Mouse (Mus musculus) heart, embryonic 14.5 days (tissue): Measurements from ENCODE around the gene Vwc2l. TPM values are rescaled to one million over a fixed set of nuclear protein-coding genes. Genes with fewer than 3 reads are reported as not detected.

Experiments
- ATAC-seq: fragments of 200-750 bp; cut with Nextera tagmentation; 2 replicates; pipeline ENCODE4 v1.8.0; 2017; ENCODE audit warnings: low read depth, moderate TSS enrichment; ENCODE audit not compliant: insufficient number of reproducible peaks, insufficient read depth, low FRiP score
- H3K27ac ChIP-seq, 2 experiments: fragments of 200-500 bp in 1 of 2; fragments of 300-500 bp in 1 of 2; sonication (generic) in 1 of 2; replicated peaks in 1 of 2; 2 replicates each; pipeline ENCODE4 v1.5.1; 2012 to 2014; ENCODE audit warnings: low read depth in 2 of 2, low read length in 2 of 2, control low read depth in 1 of 2, mild to moderate bottlenecking in 1 of 2, mixed read lengths in 1 of 2; ENCODE audit not compliant: control insufficient read depth in 1 of 2, insufficient read depth in 1 of 2
- H3K27me3 ChIP-seq: fragments of 300-500 bp; sonication (generic); 2 replicates; pipeline ENCODE4 v1.6.1; 2014; ENCODE audit warnings: mild to moderate bottlenecking, low read length, control low read depth; ENCODE audit not compliant: control insufficient read depth, insufficient read depth
- H3K36me3 ChIP-seq: fragments of 300-500 bp; sonication (generic); 2 replicates; pipeline ENCODE4 v1.6.1; 2014; ENCODE audit warnings: mild to moderate bottlenecking, control low read depth, low read length, mixed read lengths; ENCODE audit not compliant: control insufficient read depth, insufficient read depth
- H3K4me1 ChIP-seq, 2 experiments: fragments of 200-500 bp in 1 of 2; fragments of 300-500 bp in 1 of 2; sonication (generic) in 1 of 2; 2 replicates each; pipeline ENCODE4 v1.6.1; 2012 to 2014; ENCODE audit warnings: low read length in 2 of 2, control low read depth in 1 of 2, mixed read lengths in 1 of 2; ENCODE audit not compliant: control insufficient read depth in 2 of 2, insufficient read depth in 2 of 2
- H3K4me2 ChIP-seq: fragments of 300-500 bp; sonication (generic); 2 replicates; pipeline ENCODE4 v1.6.1; 2014; ENCODE audit warnings: mild to moderate bottlenecking, low read length
- H3K4me3 ChIP-seq, 2 experiments: fragments of 200-500 bp in 1 of 2; fragments of 300-500 bp in 1 of 2; sonication (generic) in 1 of 2; 2 replicates each; pipeline ENCODE4 v1.5.1; 2012 to 2014; ENCODE audit warnings: low read length in 2 of 2, mild to moderate bottlenecking in 2 of 2, control low read depth in 1 of 2, low read depth in 1 of 2, moderate library complexity in 1 of 2; ENCODE audit not compliant: control insufficient read depth in 1 of 2, insufficient read depth in 1 of 2
- H3K9ac ChIP-seq: fragments of 300-500 bp; sonication (generic); 2 replicates; pipeline ENCODE4 v1.6.1; 2014; ENCODE audit warnings: mild to moderate bottlenecking, low read length
- H3K9me3 ChIP-seq: fragments of 300-500 bp; sonication (generic); 2 replicates; pipeline ENCODE4 v1.6.1; 2016; ENCODE audit warnings: low read length, control low read depth; ENCODE audit not compliant: control insufficient read depth
- WGBS: fragments of 180-500 bp; shearing (Covaris S2); extraction: QIAGEN DNeasy Blood & Tissue Kit; methylation state at CpG from one replicate; pipeline ENCODE4 v1.1.7; 2014; 5-methylcytosine and 5-hydroxymethylcytosine counted together
- polyA plus RNA-seq: library from polyadenylated mRNA; unstranded; fragments of >200 nt; fragmentation: Nextera tagmentation; extraction: Ambion mirVana; gene quantifications from 2 replicates; pipeline ENCODE4 v1.2.1, GENCODE M21; 2014

Vwc2l gene
- polyA plus RNA-seq, 1 experiment from 2014 or later: not detected

DNA sequence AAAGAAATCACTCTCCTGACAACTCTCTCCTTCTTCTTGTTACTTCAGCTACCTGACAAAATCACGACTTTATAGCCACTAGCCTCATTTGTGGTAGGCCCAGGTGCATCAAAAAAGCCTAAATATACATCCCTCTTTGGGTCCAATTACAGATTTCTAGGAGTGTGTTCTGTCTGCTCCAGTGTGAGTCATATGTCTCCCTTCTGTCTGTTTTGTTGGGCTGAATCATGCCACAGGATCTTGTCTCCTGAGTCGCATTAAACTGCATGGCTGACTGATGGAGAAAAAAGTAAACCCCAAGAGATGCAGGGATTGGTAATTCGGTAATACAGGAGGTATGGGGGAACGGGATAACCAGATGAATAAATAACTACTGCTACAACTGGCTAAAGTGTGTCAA, 69.6 kb downstream of the Vwc2l start:
- no peaks in the 10 kb centered on the region for H3K36me3 ChIP-seq
- H3K9me3 ChIP-seq: 0 out of 2 replicates have a peak, but pooled peaks cover 2% of the 10 kb centered on the region
- no peak overlapping the region for H3K9ac ChIP-seq
- no peak overlapping the region for H3K27ac ChIP-seq
- H3K4me3 ChIP-seq: no peak overlapping the region
- 67% methylated on average over 4 of the region's 4 CpGs for WGBS
- no peak overlapping the region for H3K4me2 ChIP-seq
- H3K27me3 ChIP-seq: no peaks in the 10 kb centered on the region
- no peaks in the 10 kb centered on the region for H3K4me1 ChIP-seq
- ATAC-seq: no peak

DNA sequence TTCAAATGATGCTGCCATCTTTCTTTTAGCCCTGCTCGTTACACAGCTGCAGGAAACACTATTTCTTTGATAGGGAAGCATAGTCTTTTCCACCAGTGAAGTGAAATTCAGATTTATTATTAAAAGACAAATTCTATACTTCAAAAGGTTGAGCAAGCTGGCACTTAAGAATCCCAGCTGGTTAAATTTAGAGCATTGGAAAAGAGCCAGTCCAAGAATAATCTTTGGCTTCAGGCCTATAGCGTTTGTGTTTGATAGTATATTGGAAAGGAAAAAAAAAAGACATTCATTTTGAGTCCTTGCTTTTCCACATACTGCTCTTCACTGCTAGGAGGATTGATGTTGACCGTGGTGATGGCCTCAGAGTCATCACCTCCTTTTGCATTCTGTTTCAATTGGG, 77.9 kb downstream of the Vwc2l start:
- H3K27me3 ChIP-seq: no peaks in the 10 kb centered on the region
- H3K36me3 ChIP-seq: no peaks in the 10 kb centered on the region
- H3K4me1 ChIP-seq: peaks cover 0 to 9% of the 10 kb centered on the region in 2 experiments; a peak in 3 of 4 replicates
- no peak overlapping the region for H3K4me3 ChIP-seq
- H3K27ac ChIP-seq: no peak overlapping the region
- no peak for ATAC-seq
- WGBS: 54% methylated on average over 3 of the region's 3 CpGs
- no peak overlapping the region for H3K4me2 ChIP-seq
- no peak overlapping the region for H3K9ac ChIP-seq
- no peaks in the 10 kb centered on the region for H3K9me3 ChIP-seq

DNA sequence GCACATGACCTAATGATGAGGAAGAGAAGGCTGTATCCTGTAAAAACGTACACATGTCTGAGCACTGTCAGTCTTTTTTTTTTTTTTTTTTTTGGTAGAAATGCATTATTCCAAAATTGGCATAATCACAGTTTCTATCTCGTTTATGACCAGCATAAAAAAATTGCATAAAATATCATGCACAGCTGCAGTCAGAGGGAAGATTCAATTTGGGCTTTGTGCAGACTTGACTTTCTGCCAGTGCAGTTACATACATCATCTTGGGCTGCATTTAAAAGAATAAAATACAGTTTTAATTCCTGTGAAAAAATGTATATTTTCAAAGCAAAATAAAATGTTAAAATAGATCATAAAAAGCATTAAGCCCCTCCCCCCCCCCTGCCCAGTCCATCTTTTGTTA, 97.6 kb downstream of the Vwc2l start:
- ATAC-seq: no peak
- 45% methylated on average over 2 of the region's 2 CpGs for WGBS

DNA sequence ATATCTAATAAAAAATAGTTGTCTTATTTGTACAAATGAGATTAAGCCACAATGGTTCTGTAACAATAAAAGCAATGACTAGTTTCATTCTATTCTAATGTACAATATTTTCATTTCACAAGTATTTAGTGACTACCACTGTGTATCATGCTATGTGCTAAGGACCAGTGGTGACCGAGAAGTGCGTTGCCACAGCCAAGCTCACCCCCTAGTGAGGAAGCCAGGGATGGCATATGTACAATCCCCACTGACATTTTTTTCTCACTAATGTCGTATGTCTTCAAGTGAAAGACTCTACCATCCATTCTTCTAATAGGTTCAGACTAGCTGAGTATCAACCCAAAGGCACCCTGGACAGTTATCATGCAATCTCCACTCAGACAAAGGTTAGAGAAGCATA, 107.7 kb downstream of the Vwc2l start:
- Histone ChIP-seq H3K27me3 (no peaks in the 10 kb centered on the region), H3K4me3 (no peak overlapping the region), H3K4me1 (no peaks in the 10 kb centered on the region), H3K36me3 (no peaks in the 10 kb centered on the region), H3K27ac (no peak overlapping the region), H3K4me2 (no peak overlapping the region), H3K9me3 (no peaks in the 10 kb centered on the region), H3K9ac (no peak overlapping the region)
- ATAC-seq: no peak
- 62% methylated on average over 3 of the region's 3 CpGs for WGBS

More for the DNA sequence above, 97.6 kb downstream of the Vwc2l start:
- Histone ChIP-seq H3K27me3 (no peaks in the 10 kb centered on the region), H3K36me3 (no peaks in the 10 kb centered on the region), H3K4me1 (no peaks in the 10 kb centered on the region), H3K4me3 (no peak overlapping the region), H3K9me3 (no peaks in the 10 kb centered on the region), H3K9ac (no peak overlapping the region), H3K27ac (no peak overlapping the region), H3K4me2 (no peak overlapping the region)

DNA sequence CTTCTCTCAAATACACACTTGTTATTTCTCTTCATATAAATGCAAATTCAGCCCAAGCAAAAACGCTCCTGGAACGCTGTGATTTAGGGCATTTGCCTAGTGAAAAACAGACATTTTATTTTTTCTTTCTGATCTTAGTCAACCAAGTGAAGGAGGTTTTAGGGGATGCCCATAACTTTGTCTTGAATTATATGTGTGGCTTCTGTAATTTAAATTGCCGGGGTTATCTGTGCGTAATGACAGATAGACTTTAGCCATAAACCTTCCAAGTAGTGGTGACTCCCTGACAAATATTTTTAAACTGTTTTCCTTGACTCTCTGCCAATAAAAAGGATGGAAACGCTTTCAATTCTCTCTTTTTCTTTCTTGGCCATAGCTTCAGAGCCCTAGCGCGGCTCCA, 116.7 kb downstream of the Vwc2l start:
- Histone ChIP-seq H3K27me3 (no peaks in the 10 kb centered on the region), H3K4me1 (no peaks in the 10 kb centered on the region; a peak in 1 of 4 replicates), H3K36me3 (no peaks in the 10 kb centered on the region), H3K4me2 (no peak overlapping the region), H3K9ac (no peak overlapping the region), H3K27ac (no peak overlapping the region), H3K9me3 (no peaks in the 10 kb centered on the region), H3K4me3 (no peak overlapping the region)
- 66% methylated on average over 7 of the region's 7 CpGs for WGBS
- ATAC-seq: no peak

DNA sequence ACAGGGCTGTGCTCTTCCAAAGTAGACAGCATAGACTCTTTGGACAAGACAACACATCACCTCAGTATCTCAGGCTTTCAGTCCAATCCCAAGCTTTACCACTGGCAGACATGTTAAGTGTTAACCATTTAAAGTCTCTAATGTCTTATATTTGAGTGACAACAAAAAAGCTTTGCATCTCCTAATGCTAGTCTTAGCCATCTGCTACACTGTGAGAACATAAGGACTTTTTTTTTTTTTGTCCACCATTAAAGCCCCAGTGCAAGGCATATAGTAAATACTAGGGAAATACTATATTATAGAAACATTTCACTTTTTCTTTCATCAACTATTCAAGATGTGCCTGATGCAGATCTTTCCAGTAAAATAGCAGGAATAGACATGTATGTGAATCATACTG, 119.8 kb downstream of the Vwc2l start:
- H3K9ac ChIP-seq: no peak overlapping the region
- no peak overlapping the region for H3K4me3 ChIP-seq
- H3K4me1 ChIP-seq: no peaks in the 10 kb centered on the region
- ATAC-seq: no peak
- no peaks in the 10 kb centered on the region for H3K9me3 ChIP-seq
- no peaks in the 10 kb centered on the region for H3K36me3 ChIP-seq
- H3K27ac ChIP-seq: no peak overlapping the region
- H3K4me2 ChIP-seq: no peak overlapping the region
- no peaks in the 10 kb centered on the region for H3K27me3 ChIP-seq

DNA sequence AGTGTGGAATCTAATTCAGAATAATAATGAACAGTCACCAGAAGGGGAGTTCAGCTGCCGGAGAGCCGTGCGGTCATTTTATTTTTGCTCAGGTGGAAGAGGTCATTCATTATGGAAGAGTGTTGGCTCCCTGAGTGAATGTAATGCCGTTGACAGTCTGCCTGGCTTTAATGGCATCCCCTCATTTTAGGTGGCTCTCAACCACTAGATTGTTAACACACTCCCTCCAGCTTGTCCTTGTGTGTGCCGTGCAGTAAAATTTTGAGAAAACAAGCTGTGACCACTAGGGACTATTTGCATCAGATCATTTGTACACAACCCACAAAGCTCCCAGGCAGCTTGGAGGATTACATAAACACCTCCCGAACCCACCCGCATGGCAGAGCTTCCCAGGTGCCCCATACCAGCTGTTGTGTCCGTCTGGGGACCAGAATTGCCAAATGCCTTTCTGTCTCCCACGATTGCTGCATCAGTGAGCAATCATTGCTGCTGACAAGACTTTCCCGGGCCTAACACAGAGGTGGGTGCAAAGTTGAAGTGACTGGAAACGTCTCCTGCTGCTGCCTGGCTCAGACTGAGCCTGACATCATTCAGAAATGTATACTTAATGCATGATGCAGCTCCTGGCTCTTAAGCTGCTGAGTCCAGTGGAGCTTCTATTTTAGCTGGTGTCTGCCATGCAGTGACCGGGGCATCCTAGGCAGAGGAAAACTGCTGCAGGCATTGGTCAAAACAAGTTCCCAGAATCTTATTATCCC, 126.3 kb downstream of the Vwc2l start:
- no peak for ATAC-seq

DNA sequence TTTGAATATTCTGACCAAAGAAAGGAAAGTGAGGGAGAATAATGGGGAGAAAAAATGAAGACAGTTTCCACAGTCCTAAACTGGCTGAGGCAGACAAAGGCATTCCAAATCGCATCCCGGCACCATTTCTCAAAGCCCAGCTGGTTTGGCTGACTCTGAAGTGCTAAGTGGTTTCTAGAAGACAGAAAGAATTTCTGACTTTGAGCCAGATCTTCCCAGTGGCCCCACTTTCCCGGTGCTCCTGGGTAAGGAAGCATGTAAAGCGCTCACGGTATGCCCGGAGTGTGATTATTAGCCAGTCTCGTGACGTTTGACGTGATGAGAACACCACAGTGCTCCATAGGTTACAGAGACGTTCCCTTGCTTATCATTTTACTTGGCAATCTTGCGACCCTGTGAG, 127.9 kb downstream of the Vwc2l start:
- H3K4me2 ChIP-seq: peak overlapping the region; percentile 15; the same call in 1 of the 2 replicates
- ATAC-seq: peak; percentile 66; the same call in 1 of the 2 replicates
- H3K36me3 ChIP-seq: no peaks in the 10 kb centered on the region
- no peak overlapping the region for H3K9ac ChIP-seq
- peaks cover 3 to 8% of the 10 kb centered on the region in 2 experiments; a peak in 3 of 4 replicates for H3K4me1 ChIP-seq
- H3K27me3 ChIP-seq: no peaks in the 10 kb centered on the region
- 20% methylated on average over 11 of the region's 11 CpGs for WGBS
- H3K9me3 ChIP-seq: no peaks in the 10 kb centered on the region
- H3K27ac ChIP-seq: peak overlapping the region; percentile 2 to 67; a peak in 2 of 4 replicates
- no peak overlapping the region for H3K4me3 ChIP-seq

More for the DNA sequence above, 126.3 kb downstream of the Vwc2l start:
- no peaks in the 10 kb centered on the region for H3K27me3 ChIP-seq
- no peak overlapping the region for H3K9ac ChIP-seq
- peaks cover 3 to 8% of the 10 kb centered on the region in 2 experiments; a peak in 3 of 4 replicates for H3K4me1 ChIP-seq
- no peaks in the 10 kb centered on the region for H3K9me3 ChIP-seq
- 69% methylated on average over 12 of the region's 12 CpGs for WGBS
- no peak overlapping the region for H3K27ac ChIP-seq
- no peaks in the 10 kb centered on the region for H3K36me3 ChIP-seq
- H3K4me2 ChIP-seq: no peak overlapping the region
- no peak overlapping the region for H3K4me3 ChIP-seq
